Mouse (Mus musculus) right cerebral cortex, postnatal 36 days (tissue): ENCODE data around the gene Adamtsl2.

ENCODE experiments used
- DNase-seq, 2 experiments: peaks; one replicate each; pipeline ENCODE4 v3.0.0; 2022; ENCODE audit warnings: low spot score in 2 of 2, mixed read lengths in 1 of 2

Gene Adamtsl2

DNA sequence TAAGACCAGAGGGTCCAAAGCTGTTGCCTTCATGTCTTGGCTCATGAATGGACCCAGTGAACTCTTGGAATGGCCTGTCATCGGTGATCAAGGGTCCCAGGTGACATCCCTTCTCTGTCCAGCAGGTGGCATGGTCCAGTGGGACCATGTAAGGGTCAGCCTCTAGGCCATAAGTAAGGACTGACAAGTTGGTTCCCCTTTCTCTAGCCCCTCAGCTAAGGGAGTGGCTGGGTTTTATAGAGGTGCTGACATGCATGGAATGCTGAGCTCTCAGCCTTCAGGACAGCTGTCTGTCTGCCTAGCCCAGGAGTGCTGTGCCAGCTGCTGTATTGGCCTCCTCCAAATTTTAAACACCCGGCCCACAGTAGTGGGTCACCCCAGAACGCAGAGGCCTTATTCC lies 3.7 kb upstream of the Adamtsl2 start:
- DNase-seq: no peak

DNA sequence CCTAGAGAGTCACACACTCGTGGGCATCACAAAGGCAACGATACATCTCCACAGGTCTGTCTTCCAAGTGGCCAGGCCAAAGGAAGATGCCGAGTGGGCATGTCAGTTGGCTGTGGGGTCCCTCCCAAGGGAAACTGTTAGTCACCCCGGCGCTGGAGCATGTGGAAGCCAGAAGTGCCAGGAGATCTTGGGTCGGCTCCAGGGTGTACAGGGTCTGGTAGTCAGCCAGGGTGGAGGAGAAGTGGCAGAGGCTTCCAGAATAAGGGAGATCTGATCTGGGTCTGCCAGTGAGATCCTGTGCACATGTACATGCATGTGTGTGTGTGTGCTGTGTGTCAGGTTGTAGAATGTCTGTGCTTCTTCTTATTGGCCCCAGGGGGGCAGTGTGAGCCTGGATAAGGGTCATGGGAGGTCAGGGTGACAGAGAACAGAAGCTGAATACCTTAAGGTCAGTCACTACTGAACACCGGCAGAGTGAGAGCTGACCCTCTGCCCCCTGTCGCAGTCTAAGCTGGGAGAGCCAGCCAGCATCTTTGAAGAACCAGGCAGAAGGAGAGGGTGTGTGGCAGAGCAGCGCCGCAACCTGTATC lies 1.4 kb upstream of the Adamtsl2 start:
- DNase-seq: no peak

DNA sequence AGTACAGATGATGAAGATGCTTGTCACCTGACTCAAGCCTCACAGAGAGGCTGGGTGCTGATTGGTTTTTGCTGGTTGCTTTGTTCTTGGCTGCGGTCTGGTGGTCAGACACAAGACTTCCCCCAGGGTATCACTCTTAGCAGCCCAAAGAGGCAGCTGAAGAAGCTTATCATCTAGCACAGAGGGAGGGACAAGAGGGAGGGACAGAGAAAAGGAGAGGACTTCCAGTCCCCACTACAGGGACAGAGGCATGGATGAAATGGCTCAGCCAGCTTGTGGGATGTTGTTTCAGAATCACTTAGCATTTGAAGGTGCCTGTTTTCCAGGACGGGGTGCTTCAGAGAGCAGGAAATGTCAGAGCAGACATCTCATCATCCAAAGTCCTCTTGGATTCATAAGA lies 867 bp upstream of the Adamtsl2 start:
- DNase-seq: no peak

DNA sequence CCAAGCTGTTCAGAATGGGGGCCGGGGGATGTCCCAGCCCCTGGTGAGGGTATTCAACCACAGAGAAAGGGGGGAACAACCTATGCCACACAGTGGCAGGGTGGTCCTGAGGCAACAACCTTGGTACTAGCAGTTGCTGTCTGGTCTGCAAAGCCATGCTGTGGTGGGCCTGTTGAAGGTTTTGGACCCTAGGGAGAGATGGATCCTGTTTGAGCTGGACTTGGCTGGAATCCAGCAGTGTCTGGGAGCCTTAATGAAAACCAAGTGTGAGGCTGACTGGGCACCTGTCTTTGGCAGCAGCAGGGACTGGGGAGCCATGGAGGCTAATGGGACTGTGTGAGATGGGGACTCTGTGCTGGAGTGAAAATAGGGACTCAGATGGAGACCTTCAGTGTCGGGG lies 470 bp downstream of the Adamtsl2 start:
- no peak for DNase-seq

DNA sequence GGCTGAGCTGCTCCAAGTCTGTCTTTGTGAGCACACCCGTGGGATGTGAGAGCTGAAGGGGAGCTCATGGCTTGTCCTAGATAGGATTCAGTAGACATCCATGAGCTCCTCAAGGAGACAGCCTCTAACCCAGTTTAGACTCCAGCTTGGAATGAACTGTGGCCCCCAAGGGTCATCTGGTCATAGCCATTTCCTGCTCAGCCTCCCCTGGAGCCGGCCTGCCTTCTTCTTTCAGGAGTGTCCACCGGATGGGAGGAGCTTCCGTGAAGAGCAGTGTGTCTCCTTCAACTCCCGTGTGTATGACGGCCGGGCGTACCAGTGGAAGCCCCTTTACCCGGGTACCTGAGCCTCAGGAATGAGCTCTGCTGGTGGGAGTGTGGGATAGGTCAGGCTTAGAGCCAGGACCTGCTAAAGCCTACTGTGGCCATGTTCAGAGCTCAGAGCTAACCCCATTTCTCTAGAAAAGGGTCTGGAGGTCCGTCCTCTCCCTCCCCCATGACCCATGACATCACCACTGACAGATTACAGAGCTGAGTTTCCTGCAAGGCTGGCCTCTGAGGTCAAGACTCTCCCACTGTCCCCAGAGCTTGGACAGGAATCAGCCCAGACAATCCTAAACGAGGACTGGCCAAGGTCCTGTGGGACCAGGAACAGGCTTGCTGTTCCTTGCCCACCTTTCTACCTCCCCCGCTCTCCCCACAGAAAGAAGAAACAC lies 4.7 kb downstream of the Adamtsl2 start:
- no peak for DNase-seq

DNA sequence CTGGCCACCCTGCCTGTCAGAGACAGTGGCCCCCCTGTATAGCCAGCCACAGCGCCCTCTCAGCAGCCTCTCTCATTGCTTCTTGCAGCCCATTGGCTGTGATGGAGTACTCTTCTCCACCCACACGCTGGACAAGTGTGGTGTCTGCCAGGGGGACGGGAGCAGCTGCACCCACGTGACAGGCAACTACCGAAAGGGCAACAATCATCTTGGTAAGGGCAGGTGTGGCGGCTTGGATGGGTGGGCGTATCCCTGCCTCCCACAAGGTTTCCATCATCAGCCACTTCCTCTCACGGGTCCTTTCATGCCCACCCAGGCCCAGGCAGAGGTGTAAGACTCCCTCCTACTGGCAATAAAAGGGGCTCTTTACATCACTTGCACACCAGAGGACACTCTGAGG lies 5.8 kb downstream of the Adamtsl2 start:
- no peak for DNase-seq

DNA sequence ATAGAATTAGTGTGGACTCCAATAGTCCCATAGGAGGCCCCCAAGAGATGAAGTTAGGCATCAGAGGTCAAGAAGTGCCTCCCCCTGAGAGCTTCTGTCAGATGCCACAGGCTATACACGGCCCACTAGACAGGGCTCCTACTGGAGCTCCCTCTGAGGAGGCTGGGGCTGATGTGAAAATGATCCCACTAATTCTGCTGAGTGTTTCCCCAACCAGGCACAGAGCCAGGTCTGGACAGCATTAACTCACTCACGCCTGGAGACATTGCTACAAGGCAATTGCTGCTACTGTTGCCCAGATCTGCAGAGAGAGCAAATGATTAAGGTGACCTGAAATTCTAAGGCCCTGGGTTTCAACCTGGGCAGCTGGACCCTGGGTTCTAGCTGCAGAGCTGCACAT lies 6.6 kb downstream of the Adamtsl2 start:
- DNase-seq: no peak

DNA sequence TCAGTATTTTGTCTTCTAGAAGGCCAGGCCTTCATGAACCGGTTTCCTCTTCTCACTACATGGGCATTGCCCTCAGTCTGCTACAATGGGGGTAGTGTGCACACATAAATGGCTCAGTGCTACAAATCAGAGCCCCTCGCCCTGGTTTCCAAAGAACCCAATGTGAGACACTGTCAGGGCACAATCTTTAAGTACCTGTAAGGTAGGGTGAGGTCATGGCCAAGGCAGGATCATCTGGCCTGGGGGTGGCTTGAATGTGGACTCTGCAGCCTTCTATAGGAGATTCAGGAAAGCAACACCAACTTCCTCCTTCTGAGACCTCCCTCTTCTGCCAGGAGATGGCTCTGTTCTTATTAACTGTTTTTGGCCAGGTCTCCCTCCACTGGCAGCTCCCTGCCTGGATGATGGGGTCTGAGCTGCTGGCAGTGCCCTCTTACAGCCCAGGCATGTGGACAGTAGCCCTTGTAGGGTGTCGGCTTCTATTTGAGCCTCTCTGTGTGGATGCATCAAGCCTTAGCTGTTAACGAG lies 7.4 kb downstream of the Adamtsl2 start:
- DNase-seq: no peak

DNA sequence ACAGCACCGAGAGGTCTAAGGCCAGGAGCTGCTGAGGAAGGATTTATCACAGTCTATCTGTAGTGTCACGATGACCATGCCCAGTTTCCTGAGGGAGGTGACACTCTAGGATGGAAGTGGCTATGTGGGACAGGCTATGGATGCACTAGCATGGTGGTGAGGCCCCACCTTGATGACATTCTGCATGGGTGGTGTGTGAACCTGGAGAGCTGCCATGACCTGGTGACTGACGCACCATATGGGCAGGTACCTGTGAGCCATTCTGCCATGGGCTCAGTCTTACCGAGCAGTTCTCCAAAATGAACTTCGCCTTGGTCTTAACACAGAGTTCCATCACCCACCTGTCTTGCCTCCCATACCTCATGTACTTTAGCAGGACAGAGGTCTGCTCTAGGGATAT lies 8.4 kb downstream of the Adamtsl2 start:
- DNase-seq: no peak

DNA sequence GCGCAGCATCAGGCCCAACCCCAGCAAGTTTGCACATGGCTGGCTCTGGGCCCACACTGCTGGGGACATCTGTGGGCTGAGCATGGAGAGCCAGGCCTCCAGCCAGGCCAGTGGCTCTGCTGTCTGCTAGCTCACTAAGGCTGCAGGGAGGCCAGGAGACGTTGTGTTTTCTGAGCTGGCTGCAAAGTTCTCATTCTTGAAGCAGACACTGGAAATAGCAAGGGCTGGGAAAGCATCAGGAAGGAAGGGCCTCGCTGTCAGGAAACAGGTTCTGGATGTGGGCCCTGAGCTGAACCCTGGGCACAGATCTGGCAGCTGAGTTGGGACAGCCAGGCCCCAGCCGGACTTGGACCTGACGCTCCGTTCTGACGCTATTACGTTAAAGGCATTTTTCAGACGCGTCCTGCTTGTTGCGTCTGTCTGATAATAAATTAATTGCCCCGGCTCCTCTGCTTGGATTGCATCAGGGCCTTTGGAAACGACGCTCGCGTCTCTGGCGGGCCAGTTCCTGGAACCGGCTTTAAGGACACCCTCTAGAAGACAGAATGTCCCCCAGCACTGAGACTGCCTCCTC lies 9.0 kb downstream of the Adamtsl2 start:
- no peak for DNase-seq

DNA sequence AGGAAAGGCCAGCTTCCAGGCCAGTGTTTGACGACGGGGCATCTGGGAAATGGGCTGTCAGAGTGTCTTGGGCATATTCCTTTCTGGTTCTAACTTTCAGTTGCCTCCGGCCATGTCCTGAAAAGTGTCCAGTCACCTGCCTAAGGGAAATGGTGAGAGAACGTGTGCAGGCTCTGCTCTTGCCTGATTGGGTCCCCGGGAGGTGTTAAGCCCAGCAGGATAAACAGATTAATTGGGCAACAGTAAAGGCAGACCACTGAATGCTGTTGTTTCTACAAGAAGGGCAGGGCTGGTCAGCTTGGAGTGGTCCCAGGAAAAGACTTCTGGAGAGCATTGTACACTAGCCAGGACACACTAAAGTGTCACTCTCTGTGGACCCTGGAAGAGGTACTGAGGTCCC lies 9.5 kb downstream of the Adamtsl2 start:
- no peak for DNase-seq

DNA sequence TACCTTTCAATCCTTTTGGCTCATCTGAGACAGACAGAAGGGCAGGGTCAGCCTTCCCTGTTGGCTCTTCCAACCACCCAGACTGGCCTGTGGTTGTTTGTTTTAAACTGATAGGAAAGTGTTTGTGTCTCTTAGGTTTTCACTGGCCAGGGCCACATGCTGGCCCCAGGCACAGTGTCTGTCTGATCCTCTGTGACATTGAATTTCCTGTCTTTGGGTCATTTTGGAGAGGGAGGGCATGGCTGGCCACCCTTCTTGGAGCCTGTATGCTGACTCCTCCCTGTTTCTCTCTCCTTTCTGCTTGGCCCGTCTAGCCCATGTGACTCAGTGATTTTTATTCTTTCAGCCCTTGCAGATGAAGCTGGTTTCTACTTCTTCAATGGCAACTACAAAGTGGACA lies 10.1 kb downstream of the Adamtsl2 start:
- DNase-seq: no peak

DNA sequence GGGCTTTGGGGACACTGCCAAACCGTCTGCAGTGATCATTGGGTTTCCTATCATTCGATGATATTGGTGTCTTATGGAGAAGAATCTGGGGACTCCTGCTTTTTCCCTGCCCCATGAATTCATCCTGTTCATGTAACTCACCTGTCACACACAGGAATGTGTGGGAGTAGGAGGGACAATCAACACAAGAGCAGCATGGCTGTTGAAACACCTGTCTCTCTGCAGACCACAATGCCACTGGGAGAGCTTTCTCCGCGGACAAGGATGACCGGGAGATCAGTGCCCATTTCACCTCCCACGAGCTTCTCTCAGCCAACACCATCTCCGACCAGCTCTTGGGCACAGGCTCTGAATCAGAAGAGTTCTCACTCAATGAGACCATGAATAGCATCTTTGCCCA lies 16.0 kb downstream of the Adamtsl2 start:
- no peak for DNase-seq

DNA sequence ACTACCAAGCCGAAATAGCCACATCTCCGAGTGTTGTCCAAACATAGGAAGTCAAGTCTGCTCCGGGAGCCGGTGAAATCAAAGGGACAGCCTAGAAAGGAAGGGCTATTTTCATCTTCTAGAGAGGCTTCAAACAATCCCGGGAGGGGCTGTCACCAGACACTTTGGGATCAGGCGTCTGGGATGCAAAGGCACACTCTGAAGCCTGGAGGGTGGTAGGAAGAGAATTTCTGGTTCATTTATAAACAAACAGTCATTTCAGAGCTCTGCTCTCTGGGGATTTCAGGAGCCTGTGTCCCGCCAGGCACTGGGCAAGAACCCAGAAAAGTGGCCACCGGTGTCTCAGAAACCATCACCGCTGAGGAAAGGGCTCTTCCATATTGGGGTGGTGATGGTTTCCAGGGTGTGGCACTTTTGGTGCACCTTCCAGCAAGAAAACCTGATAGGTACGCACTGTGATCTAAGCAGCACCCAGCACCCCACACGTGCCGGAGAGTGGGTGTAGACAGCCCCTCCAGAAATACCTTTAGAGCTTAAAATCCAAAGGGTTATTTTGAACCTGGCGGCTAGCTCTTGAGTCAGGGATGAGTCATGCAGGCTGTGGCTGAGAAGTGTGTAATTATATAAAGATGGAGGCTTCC lies 17.3 kb downstream of the Adamtsl2 start:
- peak; percentile 78 to 82 for DNase-seq

DNA sequence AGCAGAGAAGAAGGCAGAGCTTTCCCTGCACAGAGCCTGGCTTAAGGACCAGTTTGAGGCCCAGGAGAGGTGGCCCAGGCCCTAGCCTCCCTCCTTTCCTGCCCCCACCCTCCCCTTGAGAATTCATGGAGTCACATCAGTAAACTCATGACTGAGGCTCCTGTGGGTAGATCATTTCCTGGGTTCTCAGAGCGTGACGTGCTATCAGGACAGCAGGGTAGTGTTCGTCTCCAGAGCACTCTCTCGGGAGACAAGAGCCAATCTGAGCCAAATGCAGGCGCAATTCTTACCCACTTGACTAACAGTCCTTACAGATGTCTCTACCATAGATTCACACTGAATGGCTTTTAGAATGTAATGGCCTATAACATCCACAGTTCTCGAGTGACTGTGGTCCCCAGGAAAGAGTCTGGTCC lies 18.1 kb downstream of the Adamtsl2 start:
- DNase-seq: no peak

DNA sequence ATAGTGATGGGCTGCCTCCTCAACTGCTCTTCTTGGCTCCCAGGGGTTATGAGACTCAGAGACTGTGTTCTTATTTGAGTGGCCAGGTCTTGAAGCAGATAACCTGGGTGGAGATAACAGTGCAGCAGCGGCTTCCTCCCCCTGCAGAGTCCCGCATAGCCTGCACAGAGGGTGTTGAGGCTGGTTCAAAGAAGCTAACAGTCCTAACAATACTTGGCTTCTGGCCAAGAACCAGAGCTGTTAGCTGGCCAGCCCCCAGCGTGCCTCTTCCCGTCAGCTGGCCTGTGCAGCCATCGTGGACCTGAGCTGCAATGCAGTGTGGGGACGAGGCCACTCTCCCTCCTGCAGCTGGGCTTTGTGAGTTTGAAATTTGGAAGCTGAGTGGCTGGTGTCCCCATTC lies 18.6 kb downstream of the Adamtsl2 start:
- no peak for DNase-seq

DNA sequence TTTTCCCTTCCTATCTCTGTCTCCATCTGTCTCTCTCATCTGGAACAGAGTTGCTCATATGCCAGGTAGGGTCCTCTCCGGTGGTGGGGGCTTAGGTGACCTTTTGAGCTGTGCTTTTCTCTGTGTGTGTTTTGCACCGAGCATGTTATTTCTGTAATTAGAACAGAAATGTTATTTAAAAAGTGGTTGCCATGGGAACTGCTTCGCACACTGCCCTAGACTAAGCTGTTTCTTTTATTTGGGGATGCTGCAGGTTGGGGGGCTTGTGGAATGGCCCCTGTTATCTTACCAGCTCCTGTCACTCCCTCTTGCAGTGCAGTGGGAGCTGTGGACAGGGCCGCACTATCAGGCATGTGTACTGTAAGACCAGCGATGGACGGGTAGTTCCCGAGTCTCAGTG lies 24.4 kb downstream of the Adamtsl2 start:
- no peak for DNase-seq

DNA sequence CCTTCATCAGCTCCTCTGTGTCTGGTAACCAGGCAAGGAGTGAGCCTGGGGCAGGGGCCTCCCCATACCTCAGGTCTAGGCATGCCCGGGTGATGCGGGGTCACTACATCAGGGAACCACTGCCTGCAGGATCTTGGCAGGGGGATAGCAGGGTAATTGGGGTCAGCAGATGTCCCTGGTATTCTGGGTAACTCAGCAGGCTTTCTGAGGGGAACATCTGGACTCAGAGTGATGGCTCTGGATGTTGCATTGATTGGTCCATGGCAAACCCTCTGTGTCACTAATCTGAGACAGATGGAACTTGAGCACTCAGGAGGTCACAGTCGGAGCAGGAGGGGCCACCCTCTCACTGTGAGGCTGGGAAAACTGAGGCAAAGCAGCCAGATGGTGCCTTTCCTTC lies 27.6 kb downstream of the Adamtsl2 start:
- no peak for DNase-seq

DNA sequence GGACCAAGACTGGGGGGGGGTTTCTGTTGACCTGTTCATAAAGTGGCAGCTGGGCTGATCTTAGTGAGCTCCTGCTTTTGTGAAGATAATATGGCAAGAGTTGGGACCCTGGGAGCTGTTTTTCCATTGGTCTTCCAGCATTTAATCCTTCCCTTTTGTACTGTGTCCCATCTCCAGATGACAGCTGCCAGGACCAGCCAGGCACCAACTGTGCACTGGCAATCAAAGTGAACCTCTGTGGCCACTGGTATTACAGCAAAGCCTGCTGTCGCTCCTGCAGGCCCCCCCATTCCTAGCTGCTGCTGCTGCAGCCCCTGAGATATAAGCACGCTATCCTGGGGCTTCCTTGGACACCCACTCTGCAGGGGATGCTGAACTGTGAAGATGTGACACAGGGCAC lies 29.0 kb downstream of the Adamtsl2 start:
- DNase-seq: no peak

DNA sequence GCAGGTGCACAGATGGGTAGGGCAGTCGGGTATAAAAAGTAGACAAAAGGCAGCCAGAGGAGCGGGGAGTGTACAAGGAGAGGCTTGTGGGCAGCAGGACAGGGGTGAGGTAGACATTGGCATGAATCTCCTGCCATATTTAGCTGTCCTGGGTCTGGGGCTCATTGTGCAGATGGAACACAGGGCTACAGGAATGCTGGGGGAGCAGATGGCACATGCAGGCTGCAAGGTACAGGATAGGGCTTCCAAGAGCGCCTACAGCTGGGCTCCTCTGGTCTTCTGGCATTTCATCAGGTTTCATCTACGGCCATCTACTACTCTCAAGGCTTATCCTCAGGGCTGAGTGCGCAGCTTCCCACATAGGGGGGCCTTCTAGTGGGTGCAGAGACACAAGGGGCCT lies 29.9 kb downstream of the Adamtsl2 start:
- no peak for DNase-seq

DNA sequence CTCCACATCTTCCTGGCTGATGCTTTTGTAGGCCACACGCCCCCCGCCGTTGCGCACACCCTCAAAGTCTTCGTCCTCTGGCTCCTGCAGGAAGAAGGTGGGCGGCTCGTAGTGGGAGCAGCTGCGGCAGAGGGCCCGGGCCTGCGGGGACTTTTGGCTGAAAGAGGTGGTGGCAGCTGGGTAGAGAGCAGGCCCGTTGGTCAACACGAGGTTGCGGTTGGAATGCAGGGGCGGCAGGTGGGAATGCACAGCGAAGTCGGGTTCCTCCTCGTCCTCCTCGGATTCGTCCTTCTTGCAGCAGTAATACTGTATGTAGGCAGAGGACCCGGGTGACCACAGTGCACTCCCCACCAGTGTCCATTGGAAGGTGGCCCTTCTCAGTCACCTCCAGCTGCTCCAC lies 33.4 kb downstream of the Adamtsl2 start:
- DNase-seq: no peak

DNA sequence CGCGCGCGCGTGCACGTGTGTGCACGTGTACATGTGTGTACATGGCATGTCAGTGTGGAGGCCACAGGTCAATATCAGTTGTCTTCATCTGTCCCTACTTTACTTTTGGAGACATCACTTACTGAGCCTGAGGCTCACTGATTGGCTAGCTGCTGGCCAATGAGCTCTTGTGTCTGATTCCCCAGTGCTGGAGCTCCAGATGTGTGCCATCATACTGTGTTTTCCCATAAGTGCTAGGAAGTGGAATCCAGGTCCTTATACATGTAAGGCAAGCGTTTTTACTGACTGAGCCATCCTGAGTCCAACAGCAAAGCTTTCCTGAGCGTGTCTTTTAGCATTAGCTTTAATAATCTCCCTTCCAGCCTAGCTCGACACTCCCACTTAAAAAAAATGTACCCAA lies 35.0 kb downstream of the Adamtsl2 start:
- DNase-seq: no peak

DNA sequence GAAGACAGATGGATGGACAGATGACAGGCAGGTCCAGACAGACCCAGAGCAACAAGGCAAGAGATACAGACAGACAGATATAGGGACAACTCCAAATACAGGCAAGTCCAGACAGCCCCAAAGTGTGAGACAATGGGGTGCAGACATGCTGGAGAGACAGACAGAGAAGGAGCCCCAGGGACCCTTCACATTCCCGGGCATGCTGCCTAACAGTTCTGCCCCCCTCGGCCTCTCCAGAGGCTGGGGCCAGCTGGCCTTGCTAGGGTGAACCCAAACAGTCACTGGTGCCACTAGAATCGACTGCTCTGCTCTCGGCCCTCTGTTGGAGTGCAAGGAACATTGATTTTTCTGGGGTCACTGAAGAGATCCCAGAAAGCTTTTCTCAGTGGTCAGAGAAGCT lies 39.3 kb downstream of the Adamtsl2 start:
- DNase-seq: no peak
